Mouse (Mus musculus): ENCODE data around the gene Mnx1. TPM values are rescaled to one million over a fixed set of nuclear protein-coding genes. Genes with fewer than 3 reads are reported as not detected.

The Mnx1 gene
- total and polyA plus RNA-seq, 3 experiments = not detected

GRCm38 (mm10) chr5:29475556-29475955, 2.7 kb downstream of the Mnx1 start:
- Histone ChIP-seq H3K4me3 (no peak overlapping the region), H3K79me2 (replicated peaks; ENCODE audit: control insufficient read depth, insufficient read depth, low read length) (no peaks in the 10 kb centered on the region), H3K4me1 (ENCODE audit: control insufficient read depth, insufficient read depth, low read length) (no peaks in the 10 kb centered on the region), H3K27me3 (ENCODE audit: control insufficient read depth, insufficient read depth, low read length) (peaks cover 43% of the 10 kb centered on the region), H3K9ac (ENCODE audit: low read depth, low read length) (no peak overlapping the region), H3K36me3 (ENCODE audit: control insufficient read depth, insufficient read depth, low read length) (no peaks in the 10 kb centered on the region), H3K27ac (no peak overlapping the region)
- TF ChIP-seq CTCF (IDR thresholded peaks at IDR 0.05) = no peak
- no peak for TF ChIP-seq EP300 (IDR thresholded peaks at IDR 0.05; ENCODE audit: insufficient read depth, low read depth, low read length)
- TF ChIP-seq POLR2A (IDR thresholded peaks at IDR 0.05; ENCODE audit: insufficient read depth, low read depth, low read length) = no peak
- DNase-seq = no peak
- intact Hi-C loops (cut with DNase I) = no loop called here
- 12% methylated on average over 5 of the region's 5 CpGs for WGBS

GRCm38 (mm10) chr5:29475041-29475440, 3.2 kb downstream of the Mnx1 start:
- DNase-seq = no peak
- TF ChIP-seq POLR2A (IDR thresholded peaks at IDR 0.05; ENCODE audit: insufficient read depth, low read depth, low read length) = no peak
- no peak for TF ChIP-seq EP300 (IDR thresholded peaks at IDR 0.05; ENCODE audit: insufficient read depth, low read depth, low read length)
- TF ChIP-seq CTCF (IDR thresholded peaks at IDR 0.05) = no peak
- Histone ChIP-seq H3K36me3 (ENCODE audit: control insufficient read depth, insufficient read depth, low read length) (no peaks in the 10 kb centered on the region), H3K27me3 (ENCODE audit: control insufficient read depth, insufficient read depth, low read length) (peaks cover 40% of the 10 kb centered on the region), H3K4me1 (ENCODE audit: control insufficient read depth, insufficient read depth, low read length) (no peaks in the 10 kb centered on the region), H3K4me3 (no peak overlapping the region), H3K9ac (ENCODE audit: low read depth, low read length) (no peak overlapping the region), H3K27ac (no peak overlapping the region), H3K79me2 (replicated peaks; ENCODE audit: control insufficient read depth, insufficient read depth, low read length) (no peaks in the 10 kb centered on the region)
- WGBS = 9% methylated on average over 10 of the region's 10 CpGs
- intact Hi-C loops (cut with DNase I) = no loop called here

- intact Hi-C loops (cut with DNase I) = no loop called here
- 5% methylated on average over 35 of the region's 35 CpGs for WGBS
- Histone ChIP-seq H3K27ac (no peak overlapping the region), H3K9ac (ENCODE audit: low read depth, low read length) (no peak overlapping the region), H3K36me3 (ENCODE audit: control insufficient read depth, insufficient read depth, low read length) (no peaks in the 10 kb centered on the region), H3K4me1 (ENCODE audit: control insufficient read depth, insufficient read depth, low read length) (no peaks in the 10 kb centered on the region), H3K4me3 (no peak overlapping the region), H3K27me3 (ENCODE audit: control insufficient read depth, insufficient read depth, low read length) (peaks cover 42% of the 10 kb centered on the region), H3K79me2 (replicated peaks; ENCODE audit: control insufficient read depth, insufficient read depth, low read length) (no peaks in the 10 kb centered on the region)
- TF ChIP-seq CTCF (IDR thresholded peaks at IDR 0.05) = no peak
- no peak for TF ChIP-seq EP300 (IDR thresholded peaks at IDR 0.05; ENCODE audit: insufficient read depth, low read depth, low read length)
- TF ChIP-seq POLR2A (IDR thresholded peaks at IDR 0.05; ENCODE audit: insufficient read depth, low read depth, low read length) = no peak
- DNase-seq = no peak
These were observed 3.9 kb downstream of the Mnx1 start for GRCm38 (mm10) chr5:29474246-29474960.

GRCm38 (mm10) chr5:29473551-29474245, 4.6 kb downstream of the Mnx1 start:
- Histone ChIP-seq H3K27ac (no peak overlapping the region), H3K9ac (ENCODE audit: low read depth, low read length) (no peak overlapping the region), H3K4me3 (no peak overlapping the region), H3K36me3 (ENCODE audit: control insufficient read depth, insufficient read depth, low read length) (no peaks in the 10 kb centered on the region), H3K27me3 (ENCODE audit: control insufficient read depth, insufficient read depth, low read length) (peaks cover 42% of the 10 kb centered on the region), H3K4me1 (ENCODE audit: control insufficient read depth, insufficient read depth, low read length) (no peaks in the 10 kb centered on the region), H3K79me2 (replicated peaks; ENCODE audit: control insufficient read depth, insufficient read depth, low read length) (no peaks in the 10 kb centered on the region)
- TF ChIP-seq POLR2A (IDR thresholded peaks at IDR 0.05; ENCODE audit: insufficient read depth, low read depth, low read length) (no peak), EP300 (IDR thresholded peaks at IDR 0.05; ENCODE audit: insufficient read depth, low read depth, low read length) (no peak), CTCF (IDR thresholded peaks at IDR 0.05) (no peak)
- intact Hi-C loops (cut with DNase I) = no loop called here
- no peak for DNase-seq
- WGBS = 4% methylated on average over 35 of the region's 35 CpGs

- WGBS = 5% methylated on average over 22 of the region's 22 CpGs
- H3K36me3 ChIP-seq (ENCODE audit: control insufficient read depth, insufficient read depth, low read length) = no peaks in the 10 kb centered on the region
- H3K4me3 ChIP-seq = no peak overlapping the region
- H3K27me3 ChIP-seq (ENCODE audit: control insufficient read depth, insufficient read depth, low read length) = peaks cover 37% of the 10 kb centered on the region
- DNase-seq = no peak
- no peak overlapping the region for H3K9ac ChIP-seq (ENCODE audit: low read depth, low read length)
- H3K27ac ChIP-seq = no peak overlapping the region
- TF ChIP-seq CTCF (IDR thresholded peaks at IDR 0.05) = no peak
- no peak for TF ChIP-seq EP300 (IDR thresholded peaks at IDR 0.05; ENCODE audit: insufficient read depth, low read depth, low read length)
- no peak for TF ChIP-seq POLR2A (IDR thresholded peaks at IDR 0.05; ENCODE audit: insufficient read depth, low read depth, low read length)
- H3K79me2 ChIP-seq (replicated peaks; ENCODE audit: control insufficient read depth, insufficient read depth, low read length) = no peaks in the 10 kb centered on the region
- intact Hi-C loops (cut with DNase I) = no loop called here
- no peaks in the 10 kb centered on the region for H3K4me1 ChIP-seq (ENCODE audit: control insufficient read depth, insufficient read depth, low read length)
These were observed 6.2 kb downstream of the Mnx1 start for GRCm38 (mm10) chr5:29471855-29472665.
